Comparison of ENCODE assay signal across 11 mouse cellular contexts in the genomic region with DNA sequence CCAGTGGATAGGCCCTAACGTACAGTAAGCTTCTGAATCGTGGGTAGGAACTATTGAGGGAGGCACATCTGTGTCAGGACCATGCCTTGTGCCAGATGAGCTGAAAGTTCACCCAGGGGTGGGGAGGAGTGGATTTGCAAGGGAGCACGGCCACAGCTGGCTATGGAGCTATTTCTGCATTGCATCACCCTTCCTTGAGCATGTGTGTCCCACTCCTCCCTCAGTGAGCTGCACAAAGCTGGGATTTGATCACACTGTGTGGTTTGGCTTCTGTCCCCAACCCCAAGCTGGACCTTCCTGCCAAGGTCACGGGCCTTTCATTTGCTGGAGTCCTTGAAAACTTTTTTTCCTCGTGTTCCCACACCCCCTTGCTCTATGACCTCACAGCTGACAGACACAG. TPM values are rescaled to one million over a fixed set of nuclear protein-coding genes. Genes with fewer than 3 reads are reported as not detected.
DNase-seq lines count a peak whose midpoint lies in the region; ATAC-seq and TF ChIP-seq lines count a peak whose summit lies in the region.
"Had no signal": no experiment of that assay in that cellular context is flagged by ENCODE, and none has a peak within 500 bp of the region (broad histone marks: within the 10 kb centered on the region; RNA-seq: fewer than 3 reads in every experiment).

No protein-coding gene starts in this region.

- TF ChIP-seq POLR2A in heart, adult 2 months (IDR thresholded peaks at IDR 0.05; ENCODE audit: insufficient read depth, low read depth, low read length) = no peak

- no peak overlapping the region for H3K4me2 ChIP-seq in heart, embryonic 12.5 days
- H3K4me2 ChIP-seq: heart, embryonic 15.5 days; lung, embryonic 15.5 days had no signal

- no peak overlapping the region for H3K9ac ChIP-seq in heart, adult 2 months (ENCODE audit: low read depth, low read length)
- no peak overlapping the region for H3K9ac ChIP-seq in heart, embryonic 12.5 days
- H3K9ac ChIP-seq: heart, embryonic 15.5 days; lung, embryonic 15.5 days had no signal

- no peaks in the 10 kb centered on the region for H3K9me3 ChIP-seq in heart, embryonic 12.5 days (replicated peaks)
- no peaks in the 10 kb centered on the region for H3K9me3 ChIP-seq in embryonic facial prominence, embryonic 10.5 days
- H3K9me3 ChIP-seq in midbrain, embryonic 10.5 days (replicated peaks) = no peaks in the 10 kb centered on the region
- H3K9me3 ChIP-seq: heart, embryonic 15.5 days; lung, embryonic 15.5 days had no signal

- no peaks in the 10 kb centered on the region for H3K36me3 ChIP-seq in heart, adult 2 months (ENCODE audit: control insufficient read depth, insufficient read depth, low read length)
- no peaks in the 10 kb centered on the region for H3K36me3 ChIP-seq in heart, embryonic 12.5 days
- no peaks in the 10 kb centered on the region for H3K36me3 ChIP-seq in embryonic facial prominence, embryonic 10.5 days (replicated peaks)
- H3K36me3 ChIP-seq in midbrain, embryonic 10.5 days = no peaks in the 10 kb centered on the region
- H3K36me3 ChIP-seq: heart, embryonic 15.5 days; lung, embryonic 15.5 days had no signal

- no peaks in the 10 kb centered on the region for H3K27me3 ChIP-seq in heart, adult 2 months (ENCODE audit: control insufficient read depth, insufficient read depth, low read length)
- H3K27me3 ChIP-seq in heart, embryonic 12.5 days (replicated peaks) = no peaks in the 10 kb centered on the region
- H3K27me3 ChIP-seq in embryonic facial prominence, embryonic 10.5 days (replicated peaks; ENCODE audit: low read depth, poor library complexity, severe bottlenecking) = peaks cover 3% of the 10 kb centered on the region; the same call in 1 of the 2 replicates
- H3K27me3 ChIP-seq in midbrain, embryonic 10.5 days (ENCODE audit: low read depth, poor library complexity, severe bottlenecking) = no peaks in the 10 kb centered on the region
- H3K27me3 ChIP-seq: heart, embryonic 15.5 days; lung, embryonic 15.5 days had no signal

- H3K79me2 ChIP-seq in heart, adult 2 months (replicated peaks; ENCODE audit: control insufficient read depth, insufficient read depth, low read length) = no peaks in the 10 kb centered on the region

- peak overlapping the region; percentile 68 for H3K27ac ChIP-seq in heart, adult 2 months
- no peak overlapping the region for H3K27ac ChIP-seq in heart, embryonic 12.5 days (ENCODE audit: poor library complexity, severe bottlenecking)
- peak overlapping the region; percentile 40; the same call in 1 of the 2 replicates for H3K27ac ChIP-seq in embryonic facial prominence, embryonic 10.5 days (replicated peaks)
- H3K27ac ChIP-seq in midbrain, embryonic 10.5 days (replicated peaks) = no peak overlapping the region; the same call in 1 of the 2 replicates
- H3K27ac ChIP-seq: heart, embryonic 15.5 days had no signal

- TF ChIP-seq CTCF in heart, adult 2 months (IDR thresholded peaks at IDR 0.05) = no peak

- no peak for ATAC-seq in heart, embryonic 12.5 days (ENCODE audit: insufficient number of reproducible peaks, low FRiP score)
- ATAC-seq: forebrain, embryonic 14.5 days had no signal

- peaks cover 23% of the 10 kb centered on the region for H3K4me1 ChIP-seq in heart, adult 2 months (ENCODE audit: control insufficient read depth, insufficient read depth, low read length)
- H3K4me1 ChIP-seq in heart, embryonic 12.5 days (replicated peaks) = peaks cover 6% of the 10 kb centered on the region; the same call in 1 of the 2 replicates
- H3K4me1 ChIP-seq in embryonic facial prominence, embryonic 10.5 days = peaks cover 54% of the 10 kb centered on the region
- H3K4me1 ChIP-seq in midbrain, embryonic 10.5 days = peaks cover 32% of the 10 kb centered on the region

- intact Hi-C loops in heart, adult 2 months (cut with DNase I) = loop anchor here (2.0 to 5.0 kb wide), 2 partner anchors 40 to 97 kb away; no protein-coding TSS in a partner anchor
- intact Hi-C loops in heart, postnatal 25 days (cut with DNase I) = loop anchor here (2.0 kb wide), 1 partner anchor 13 kb away; no protein-coding TSS in a partner anchor

- WGBS in heart, adult 2 months = 42% methylated on average over 5 of the region's 5 CpGs
- WGBS in heart, embryonic 12.5 days = 76% methylated on average over 5 of the region's 5 CpGs
- 75% methylated on average over 5 of the region's 5 CpGs for WGBS in embryonic facial prominence, embryonic 10.5 days
- WGBS in midbrain, embryonic 10.5 days = 84% methylated on average over 5 of the region's 5 CpGs

- peak; percentile 68; the same call in 1 of the 2 replicates for TF ChIP-seq EP300 in heart, adult 2 months (IDR thresholded peaks at IDR 0.05; ENCODE audit: insufficient read depth, low read depth, low read length)

- no peak overlapping the region for H3K4me3 ChIP-seq in heart, adult 2 months
- H3K4me3 ChIP-seq in heart, embryonic 12.5 days = no peak overlapping the region
- no peak overlapping the region for H3K4me3 ChIP-seq in embryonic facial prominence, embryonic 10.5 days
- H3K4me3 ChIP-seq in midbrain, embryonic 10.5 days = no peak overlapping the region
- H3K4me3 ChIP-seq: heart, embryonic 15.5 days; lung, embryonic 15.5 days had no signal

- DNase-seq in heart, adult 2 months = peak; percentile 67 to 80
- DNase-seq in embryonic facial prominence, embryonic 10.5 days (ENCODE audit: low spot score) = no peak
- peak; percentile 70 for DNase-seq in heart, postnatal 25 days (ENCODE audit: low spot score)
- DNase-seq in lung, postnatal 36 days = peak; percentile 47
- no peak for DNase-seq in MN1 (ENCODE audit: low spot score)
- no peak for DNase-seq in spleen, postnatal 10 days (ENCODE audit: low spot score in 2 of 2)
- DNase-seq in midbrain, embryonic 10.5 days (ENCODE audit: low spot score) = no peak

RNA-seq across cellular contexts. Expression of a gene that starts 45.8 kb away (rescaled TPM):
- total RNA-seq in heart, adult 2 months (2021) = under 1 TPM; 0.16 to 0.27 TPM
- 0.72 and 0.85 TPM in 2 replicates for polyA plus RNA-seq in heart, adult 2 months (2012; rRNA removed)
- polyA plus RNA-seq in heart, embryonic 12.5 days (2016; fragmentation: Nextera tagmentation; extraction: Ambion mirVana) = 1.8 and 2.2 TPM in 2 replicates
- polyA plus RNA-seq in embryonic facial prominence, embryonic 10.5 days (2016; fragmentation: Nextera tagmentation; extraction: Ambion mirVana) = 3.1 and 3.4 TPM in 2 replicates
- total RNA-seq in heart, postnatal 25 days (2021) = under 1 TPM; 0.18 to 0.39 TPM
- 6.5 and 7.8 TPM in 2 replicates for polyA plus RNA-seq in midbrain, embryonic 10.5 days (2016; fragmentation: Nextera tagmentation; extraction: Ambion mirVana)

Comparison
In these comparisons a context has a peak if more than half of its experiments do, and no peak if none do; other contexts are left out.
1. H3K27ac ChIP-seq: peak in heart, adult 2 months (single experiment) and embryonic facial prominence, embryonic 10.5 days (single experiment); none in heart, embryonic 12.5 days (single experiment) and midbrain, embryonic 10.5 days (single experiment).
2. DNase-seq: peak in heart, adult 2 months (2 of 2), heart, postnatal 25 days (single experiment) and lung, postnatal 36 days (single experiment); none in embryonic facial prominence, embryonic 10.5 days (single experiment), MN1 (single experiment), spleen, postnatal 10 days (0 of 2) and midbrain, embryonic 10.5 days (single experiment).